Mouse (Mus musculus): Measurements from ENCODE around the gene Rft1.

- no peak for TF ChIP-seq ZC3H11A (IDR thresholded peaks at IDR 0.05; ENCODE audit: borderline replicate concordance, low read depth, low read length)
- no peak for TF ChIP-seq ZNF384 (IDR thresholded peaks at IDR 0.05; ENCODE audit: low read depth, low read length)
- no peak for TF ChIP-seq MAFK (IDR thresholded peaks at IDR 0.05; ENCODE audit: insufficient read depth, low read depth, low read length)
These were observed 43.9 kb upstream of the Rft1 start for GRCm38 (mm10) chr14:30610304-30610703.

Data from ES-E14 (cell line).